Mouse (Mus musculus) frontal cortex, adult 2 months (tissue): ENCODE results near the gene Ndufc1. TPM values are rescaled to one million over a fixed set of nuclear protein-coding genes. Genes with fewer than 3 reads are reported as not detected.
"Not testable (repeated sequence)": the region's sequence is repeated elsewhere in the genome, so short reads cannot be mapped to it uniquely, and the experiment has no call there.

Experiments used
- DNase-seq, 2 experiments: peaks; one replicate each; pipeline ENCODE4 v3.0.0; 2022; ENCODE audit warnings: low spot score in 1 of 2; ENCODE audit errors: extremely low spot score in 1 of 2
- polyA plus RNA-seq: library from polyadenylated mRNA; depleted of rRNA; stranded (reverse); fragments of >200 nt; gene quantifications from 2 replicates; pipeline ENCODE4 v1.2.3, GENCODE M21; 2012; rRNA removed

Ndufc1 gene
- polyA plus RNA-seq, 1 experiment: 520 TPM

- DNase-seq: no peak
Measured at GRCm38 (mm10) chr3:51373544-51373943, 35.2 kb downstream of the Ndufc1 start.

GRCm38 (mm10) chr3:51372883-51373282 is 35.9 kb downstream of the Ndufc1 start:
- no peak for DNase-seq

- no peak for DNase-seq
Measured at GRCm38 (mm10) chr3:51371826-51372225, 37.0 kb downstream of the Ndufc1 start.

GRCm38 (mm10) chr3:51368011-51368410 is 40.8 kb downstream of the Ndufc1 start:
- no peak for DNase-seq

- no peak for DNase-seq
Measured at GRCm38 (mm10) chr3:51366926-51367325, 41.9 kb downstream of the Ndufc1 start.

GRCm38 (mm10) chr3:51365517-51365882 is 43.3 kb downstream of the Ndufc1 start:
- DNase-seq: no peak

- DNase-seq: peak; percentile 84 to 91
Measured at GRCm38 (mm10) chr3:51364703-51365516, 43.9 kb downstream of the Ndufc1 start.

- no peak for DNase-seq
Measured at GRCm38 (mm10) chr3:51361066-51361465, 47.7 kb downstream of the Ndufc1 start.

- DNase-seq: no peak
Measured at GRCm38 (mm10) chr3:51359558-51360307, 49.1 kb downstream of the Ndufc1 start.

- DNase-seq: peak in 1 of 2 experiments; percentile 78
Measured at GRCm38 (mm10) chr3:51358660-51359557, 49.9 kb downstream of the Ndufc1 start.

- DNase-seq: peak in 1 of 2 experiments; percentile 83
Measured at GRCm38 (mm10) chr3:51358181-51358580, 50.6 kb downstream of the Ndufc1 start.

- no peak for DNase-seq
Measured at GRCm38 (mm10) chr3:51357624-51358023, 51.2 kb downstream of the Ndufc1 start.

- no peak for DNase-seq
Measured at GRCm38 (mm10) chr3:51357078-51357477, 51.7 kb downstream of the Ndufc1 start.

- not testable (repeated sequence) for DNase-seq
Measured at GRCm38 (mm10) chr3:51354956-51355355, 53.8 kb downstream of the Ndufc1 start.

Other genes with a start within 250 kb of the Ndufc1 start
- 36.2 and 40.8 TPM in 2 replicates for gene Noct, start 184.5 kb downstream of the Ndufc1 start, polyA plus RNA-seq
- gene Elf2, start 68.3 kb downstream of the Ndufc1 start, polyA plus RNA-seq: 30.3 and 32.4 TPM in 2 replicates
- 0.06 and 0.08 TPM in 2 replicates for gene Mgarp, start 12.2 kb downstream of the Ndufc1 start, polyA plus RNA-seq
- gene Naa15, start 6.2 kb upstream of the Ndufc1 start, polyA plus RNA-seq: 22.3 and 22.8 TPM in 2 replicates
- gene Rab33b, start 74.9 kb upstream of the Ndufc1 start, polyA plus RNA-seq: 24.2 and 25.7 TPM in 2 replicates
- 62.2 and 69.3 TPM in 2 replicates for gene Setd7, start 151.9 kb upstream of the Ndufc1 start, polyA plus RNA-seq